Mouse (Mus musculus) stomach, postnatal 0 days (tissue): Measurements from ENCODE around the gene Mier2.

Experiments used
- CTCF ChIP-seq: IDR thresholded peaks from 2 replicates; pipeline ENCODE4 v1.5.1; 2016; ENCODE audit warnings: antibody characterized with exemption, low read depth, mild to moderate bottlenecking, moderate library complexity
- EP300 ChIP-seq: optimal IDR thresholded peaks from 2 replicates; pipeline ENCODE3; 2016; ENCODE audit warnings: antibody characterized with exemption

DNA sequence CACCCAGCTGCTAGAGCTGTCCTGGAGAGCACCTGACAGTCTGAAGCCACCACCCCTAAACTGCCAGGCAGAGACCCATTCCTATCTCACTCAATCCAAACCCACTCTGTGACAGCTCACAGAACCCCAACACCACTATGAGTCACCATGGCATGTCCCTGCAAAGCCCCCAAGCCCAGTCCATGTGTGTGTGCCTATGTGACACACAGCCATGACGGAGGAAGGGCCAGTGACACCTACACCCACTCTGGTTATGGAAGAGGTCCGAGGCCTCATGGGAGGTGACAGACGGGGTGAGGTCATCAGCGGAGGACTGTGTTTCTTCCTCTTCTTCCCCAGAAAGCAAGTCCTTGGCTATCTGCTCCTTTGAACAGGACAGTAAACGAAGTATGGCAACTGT is 6.5 kb downstream of the Mier2 start:
- TF ChIP-seq EP300 (no peak), CTCF (no peak)
